Mouse (Mus musculus) layer of hippocampus, adult 18-20 months (tissue): ENCODE results near the gene Shb. TPM values are rescaled to one million over a fixed set of nuclear protein-coding genes. Genes with fewer than 3 reads are reported as not detected.

Experiments
- DNase-seq, 2 experiments: peaks; one replicate each; pipeline ENCODE4 v3.0.0; 2022; ENCODE audit warnings: low spot score in 2 of 2
- total RNA-seq, 2 experiments: library from RNA; stranded (reverse); gene quantifications; 2 replicates each; pipeline ENCODE4 v1.2.3; 2021

The Shb gene
- total RNA-seq, 2 experiments from 2014 or later: 13.2 to 16.5 TPM

DNA sequence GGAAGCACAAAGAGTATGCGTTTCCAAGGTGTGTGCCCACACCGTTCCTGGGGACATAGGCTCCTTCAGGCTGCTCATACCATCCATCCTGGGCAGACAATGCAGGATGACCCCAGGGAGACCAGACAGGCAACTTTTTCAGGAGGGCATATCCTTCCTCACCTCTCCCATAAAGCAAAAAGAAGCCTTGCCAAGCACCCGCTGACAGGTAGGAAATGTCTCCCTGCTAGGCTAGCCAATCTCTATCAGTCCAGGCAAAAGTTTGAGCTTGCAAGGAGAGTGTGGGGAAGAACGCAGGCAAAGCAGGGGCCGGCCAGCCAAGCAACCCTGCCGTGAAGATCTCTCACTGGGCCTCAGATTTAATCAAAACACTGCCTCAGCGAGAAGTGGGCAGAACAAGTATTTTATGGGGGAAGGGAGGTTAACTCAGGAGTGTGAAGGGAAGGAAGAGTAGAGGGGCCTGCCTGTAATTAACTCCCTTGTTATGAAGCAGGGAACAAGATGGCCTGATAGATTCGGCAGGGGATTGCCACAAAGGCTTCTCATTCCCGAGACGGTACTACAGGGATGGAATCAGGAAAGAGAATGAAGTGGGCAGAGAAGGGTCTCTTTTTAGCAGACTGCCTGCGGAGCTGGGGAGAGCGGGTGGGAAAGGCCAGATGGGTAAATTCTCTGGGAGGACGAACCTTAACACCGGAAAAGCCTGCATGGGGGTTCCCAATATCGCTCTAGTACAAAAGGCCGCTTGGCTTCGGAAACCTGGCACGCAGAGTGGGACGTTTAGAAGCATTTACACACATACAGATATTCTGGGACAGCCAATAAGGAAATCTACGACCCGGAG, 3.7 kb downstream of the Shb start:
- DNase-seq: no peak

DNA sequence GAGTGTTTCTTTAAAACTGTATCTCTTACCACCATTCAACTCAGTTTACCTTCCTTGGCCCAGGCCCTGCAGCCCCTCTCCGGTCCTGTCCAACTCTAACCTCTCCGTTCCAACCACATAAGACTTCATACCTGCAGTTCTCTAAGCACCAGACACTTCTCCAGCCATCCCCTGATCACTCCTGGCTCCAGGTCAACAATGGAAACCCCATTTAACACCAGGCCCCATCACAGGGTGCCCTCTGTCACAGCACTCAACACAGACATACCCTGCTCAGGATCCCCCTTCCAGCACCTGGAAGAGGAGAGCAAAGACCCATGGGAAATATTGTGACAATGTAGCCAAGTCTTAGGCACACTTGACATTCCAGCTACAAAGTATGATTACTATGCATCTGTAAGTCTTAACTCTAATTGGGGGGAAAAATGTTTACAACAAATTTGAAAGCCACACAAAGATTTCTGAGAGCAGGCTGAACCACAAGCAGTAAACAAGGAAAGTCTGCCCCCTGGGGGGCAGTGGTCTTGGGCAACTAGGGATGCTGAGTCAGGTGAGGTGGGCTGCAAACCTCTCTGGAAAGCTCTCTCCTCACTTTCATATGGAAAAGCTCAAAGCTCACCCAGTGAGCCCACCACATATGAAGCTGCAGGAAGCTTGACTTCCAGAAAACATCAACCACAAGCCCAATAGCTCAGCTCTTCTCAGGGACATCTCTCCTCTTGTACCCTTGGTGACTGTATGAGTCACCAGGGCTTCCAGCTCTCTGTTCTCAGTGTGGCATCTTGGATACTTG, 4.5 kb downstream of the Shb start:
- no peak for DNase-seq

DNA sequence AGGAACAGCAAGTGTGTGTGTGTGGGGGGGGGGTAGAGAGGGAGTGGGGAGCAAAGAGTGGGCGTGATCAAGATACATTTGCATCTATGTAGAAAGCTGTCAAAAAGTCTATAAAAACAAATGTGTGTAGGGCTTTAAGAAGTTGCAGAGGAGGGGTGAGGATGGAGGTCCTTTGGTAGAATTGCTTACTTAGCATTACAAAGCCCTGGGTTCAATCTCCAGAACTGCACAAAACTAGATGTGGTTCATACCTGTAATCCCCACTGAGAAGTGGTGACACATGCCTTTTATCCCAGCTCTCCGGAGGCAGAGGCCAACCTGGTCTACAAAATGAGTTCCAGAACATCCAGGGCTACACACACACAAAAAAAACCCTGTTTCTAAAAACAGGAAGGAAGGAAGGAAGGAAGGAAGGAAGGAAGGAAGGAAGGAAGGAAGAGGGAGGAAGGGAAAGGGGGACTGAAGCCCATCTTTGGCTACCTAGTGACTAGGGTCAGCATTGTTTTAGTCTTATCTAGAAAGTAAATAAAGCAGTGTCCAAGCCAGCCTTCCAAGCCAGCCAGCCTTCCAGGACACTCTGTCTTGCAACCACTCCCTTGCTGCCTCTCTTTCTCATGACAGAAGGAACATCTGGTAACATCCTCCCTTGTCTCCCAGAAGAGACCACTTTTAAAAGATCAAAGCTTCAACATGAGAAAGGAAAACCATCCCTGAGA, 5.3 kb downstream of the Shb start:
- DNase-seq: no peak

DNA sequence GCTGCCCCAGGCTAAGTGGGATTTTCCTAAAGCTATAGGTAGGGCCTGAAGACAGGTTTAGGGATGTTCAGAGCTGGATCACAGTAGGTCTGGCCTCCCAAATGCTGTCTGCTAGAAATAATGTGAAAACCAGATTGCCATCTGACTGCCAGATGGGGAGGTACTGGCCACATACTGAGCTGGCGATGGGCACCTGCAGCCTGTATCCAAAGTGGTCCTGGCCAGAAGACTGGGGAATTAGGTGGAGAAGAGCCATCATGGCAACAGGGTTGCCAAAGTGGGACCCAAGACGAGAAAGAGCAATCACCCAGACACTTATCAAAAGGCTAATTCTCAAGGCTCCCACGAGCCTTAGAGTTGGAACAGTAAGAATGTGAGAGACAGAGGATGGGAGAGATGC, 6.1 kb downstream of the Shb start:
- DNase-seq: no peak

DNA sequence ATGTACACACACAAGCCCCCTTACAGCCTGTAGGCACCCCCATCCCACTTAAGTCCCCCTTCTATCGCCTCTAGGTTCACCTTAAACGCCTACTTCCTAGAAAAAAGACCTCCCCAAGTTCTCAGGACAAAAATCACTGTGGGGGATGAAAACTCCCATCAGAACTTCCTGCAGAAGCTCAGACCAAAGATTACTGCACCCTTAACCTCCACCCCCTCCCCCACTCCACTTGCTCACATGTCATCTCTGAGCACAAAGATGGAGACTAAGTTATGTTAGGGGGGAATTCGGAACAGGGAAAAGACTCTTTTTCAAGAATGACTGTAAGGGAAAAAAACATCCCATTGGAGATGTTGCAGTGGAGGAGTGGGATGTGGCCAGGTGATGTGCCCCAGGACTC, 6.7 kb downstream of the Shb start:
- no peak for DNase-seq

DNA sequence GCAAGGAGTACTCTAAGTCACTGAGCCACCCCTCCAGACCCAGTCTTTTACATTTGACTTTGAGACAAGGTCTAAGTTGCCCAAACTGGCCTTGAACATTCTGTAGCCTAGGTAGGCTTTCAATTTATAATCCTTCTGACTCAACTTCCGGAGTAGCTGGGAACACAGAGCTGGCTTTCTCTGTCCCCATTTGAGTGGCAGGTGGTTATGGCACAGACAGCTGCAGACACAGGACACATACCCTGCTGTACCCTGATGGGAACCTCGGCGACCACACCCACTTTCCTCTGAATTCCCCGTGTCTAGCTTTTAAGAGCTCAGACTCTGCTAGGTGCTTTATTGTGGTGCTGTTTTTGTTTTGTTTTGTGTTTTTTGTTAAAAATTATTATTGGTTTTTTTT, 7.7 kb downstream of the Shb start:
- DNase-seq: no peak

DNA sequence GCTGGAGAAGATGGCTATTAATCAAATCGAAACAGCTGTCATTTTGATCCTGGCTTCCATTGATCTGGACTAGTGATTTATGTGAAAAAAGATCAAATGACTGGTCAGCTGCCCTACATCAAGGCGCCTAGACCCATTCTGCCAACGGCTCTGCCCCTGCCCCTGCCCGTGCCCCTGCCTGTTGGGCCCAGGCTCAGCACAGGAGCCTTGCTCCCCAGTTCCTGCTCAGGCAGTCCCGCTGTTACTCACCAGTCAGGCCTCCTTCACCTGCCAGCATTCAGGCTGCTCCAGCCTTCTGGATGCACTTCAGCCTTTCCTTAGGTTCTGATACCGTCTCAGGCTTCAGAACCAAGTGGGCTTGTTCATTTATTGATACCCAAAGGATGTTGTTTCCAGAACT, 8.9 kb downstream of the Shb start:
- DNase-seq: no peak

DNA sequence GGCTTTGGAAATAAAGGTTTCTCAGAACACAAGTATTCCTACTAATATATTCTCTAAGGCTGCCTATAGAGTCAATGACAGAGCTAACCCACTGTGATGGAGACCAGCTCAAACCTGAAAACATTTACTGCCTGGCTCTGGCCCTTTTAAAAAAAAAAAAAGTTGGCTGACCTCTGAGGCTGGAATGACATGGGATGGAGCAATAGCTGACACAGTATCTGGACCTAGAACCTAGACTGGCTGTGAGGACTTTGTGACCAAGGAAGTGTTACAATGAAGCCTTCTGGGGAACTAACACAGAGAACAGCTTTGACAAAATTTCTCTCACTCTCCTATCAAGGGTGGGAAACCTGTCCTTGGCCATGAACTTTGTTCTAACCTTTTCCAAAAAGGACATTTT, 9.3 kb downstream of the Shb start:
- DNase-seq: no peak

DNA sequence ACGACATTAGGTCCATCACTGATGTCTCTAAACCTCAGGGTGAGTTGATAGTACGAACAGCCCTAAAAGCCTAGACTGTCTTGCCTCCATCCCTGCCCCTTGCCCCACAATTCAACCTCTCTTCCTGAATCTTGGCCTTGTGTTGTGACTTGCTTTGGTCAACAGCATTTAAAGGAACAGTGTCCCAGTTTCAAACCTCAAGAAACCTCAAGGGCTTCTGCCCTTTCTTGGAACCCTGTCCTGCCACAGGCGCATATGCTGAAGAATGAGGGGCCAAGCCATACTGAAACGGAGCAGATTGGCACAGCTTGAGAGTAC, 9.7 kb downstream of the Shb start:
- DNase-seq: no peak

DNA sequence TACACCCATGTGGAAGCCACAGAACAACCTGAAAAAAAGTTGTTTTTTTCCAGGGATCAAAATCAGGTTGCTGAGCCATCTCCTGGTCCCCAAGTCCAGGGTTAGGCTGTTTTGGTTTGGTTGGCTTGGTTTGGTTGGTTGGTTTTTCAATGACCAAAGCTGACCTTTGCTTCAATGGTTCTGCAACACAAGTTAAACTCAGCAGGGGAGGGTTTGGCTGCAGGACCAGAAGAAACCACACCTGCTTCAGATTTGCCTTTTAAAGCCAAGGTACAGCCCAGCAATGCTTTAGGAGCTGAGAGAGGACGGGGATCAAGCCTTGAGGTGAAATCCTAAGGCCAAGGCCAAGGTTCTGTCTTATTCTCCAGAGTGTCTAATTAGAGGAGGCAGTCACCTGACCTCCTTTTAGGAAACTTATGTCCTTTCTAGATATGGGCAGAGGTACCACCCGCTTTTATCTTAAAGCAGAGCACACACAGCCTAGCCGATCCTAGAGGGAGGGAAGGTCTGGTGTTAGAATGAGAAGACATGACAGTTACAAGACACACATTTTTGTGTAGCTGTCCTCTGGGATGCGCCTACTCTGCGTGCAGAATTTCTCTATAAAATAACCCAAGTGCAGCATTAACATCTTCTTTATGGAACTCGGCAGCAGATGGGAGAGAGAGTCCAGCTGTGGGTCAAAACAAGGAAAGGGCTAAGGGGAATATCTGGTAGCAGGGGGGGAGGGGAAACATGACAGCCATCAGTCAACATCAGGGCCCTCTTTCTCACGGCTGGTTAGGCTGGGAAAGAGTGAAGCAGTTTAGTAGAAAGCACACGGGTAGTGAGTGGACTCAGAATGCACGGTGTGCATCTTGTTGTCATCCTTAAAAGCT, 10.3 kb downstream of the Shb start:
- no peak for DNase-seq

DNA sequence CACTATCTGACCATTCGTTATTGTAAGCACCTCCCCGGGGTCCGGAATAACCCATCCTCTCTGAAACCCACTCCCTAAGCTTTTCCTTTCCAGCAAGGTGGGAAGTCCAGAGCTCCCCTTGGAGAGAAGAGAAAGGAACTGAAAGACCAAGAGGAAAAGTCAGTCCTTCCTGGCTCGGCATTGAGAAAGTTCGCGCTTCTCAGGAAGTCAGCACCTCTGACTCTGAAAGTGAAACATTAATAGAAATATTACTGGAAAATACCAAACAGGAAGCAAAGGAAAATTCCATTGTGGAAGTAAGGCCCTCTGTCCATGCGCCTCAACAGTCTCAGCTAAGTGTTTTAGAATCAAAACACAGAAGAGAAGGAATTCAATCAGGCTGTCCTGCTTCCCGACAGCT, 11.9 kb downstream of the Shb start:
- no peak for DNase-seq

DNA sequence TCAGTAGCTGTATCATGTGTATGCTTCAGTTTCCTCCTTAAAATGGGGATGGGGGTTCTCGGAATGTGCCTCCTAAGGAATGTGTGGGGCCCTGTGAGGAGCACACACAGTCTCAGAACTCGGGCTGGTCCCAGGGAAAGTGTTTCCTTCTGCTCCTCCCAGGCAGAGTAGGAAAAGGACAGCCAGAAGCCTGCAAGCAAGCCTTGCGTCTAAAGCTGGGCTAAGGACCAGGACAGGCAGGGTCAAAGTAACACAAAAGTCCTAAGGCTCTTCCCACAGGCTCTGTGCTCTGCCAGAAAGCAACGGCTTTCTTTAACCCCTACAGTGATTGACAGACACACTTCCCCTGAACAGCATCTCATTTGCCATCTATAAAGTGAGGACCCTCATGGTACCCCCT, 14.9 kb downstream of the Shb start:
- DNase-seq: no peak

DNA sequence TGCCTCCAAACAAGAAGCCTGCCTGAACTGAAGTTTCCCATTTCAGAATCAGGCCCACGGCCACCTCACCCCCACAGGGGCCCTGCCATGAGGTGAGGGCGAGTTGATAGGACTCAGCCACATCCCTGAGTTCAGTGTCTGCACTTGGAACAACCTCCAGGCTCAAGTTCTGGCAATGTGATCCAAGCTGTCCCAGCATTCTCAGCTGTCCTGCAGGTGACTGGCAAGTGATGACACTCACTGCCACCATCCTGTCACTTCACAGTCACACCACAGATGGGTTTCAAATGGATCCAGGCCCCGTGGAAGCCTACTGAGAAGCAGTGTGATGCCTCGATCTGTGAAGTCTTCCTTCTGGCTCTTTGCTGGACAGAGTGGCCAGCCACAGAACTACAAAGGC, 16.4 kb downstream of the Shb start:
- DNase-seq: no peak

DNA sequence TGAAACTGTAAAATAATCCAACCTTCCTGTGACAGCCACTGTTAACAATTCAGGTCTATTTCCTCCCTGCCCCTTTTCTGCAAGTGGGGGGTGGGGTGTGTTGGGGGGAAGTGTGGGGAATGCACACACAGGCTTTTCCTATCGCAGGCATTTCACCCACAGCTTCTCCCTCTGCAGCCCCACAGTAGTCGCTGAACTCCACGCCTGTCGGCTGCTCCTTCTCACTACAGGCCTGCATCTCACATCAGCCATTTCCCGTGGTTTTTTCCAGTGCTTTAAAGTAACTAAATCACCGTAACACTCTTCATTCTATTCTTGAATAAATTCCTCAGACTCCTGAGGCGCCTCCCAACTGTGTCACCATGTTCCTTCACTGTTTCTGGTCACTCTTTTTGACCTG, 17.9 kb downstream of the Shb start:
- no peak for DNase-seq

DNA sequence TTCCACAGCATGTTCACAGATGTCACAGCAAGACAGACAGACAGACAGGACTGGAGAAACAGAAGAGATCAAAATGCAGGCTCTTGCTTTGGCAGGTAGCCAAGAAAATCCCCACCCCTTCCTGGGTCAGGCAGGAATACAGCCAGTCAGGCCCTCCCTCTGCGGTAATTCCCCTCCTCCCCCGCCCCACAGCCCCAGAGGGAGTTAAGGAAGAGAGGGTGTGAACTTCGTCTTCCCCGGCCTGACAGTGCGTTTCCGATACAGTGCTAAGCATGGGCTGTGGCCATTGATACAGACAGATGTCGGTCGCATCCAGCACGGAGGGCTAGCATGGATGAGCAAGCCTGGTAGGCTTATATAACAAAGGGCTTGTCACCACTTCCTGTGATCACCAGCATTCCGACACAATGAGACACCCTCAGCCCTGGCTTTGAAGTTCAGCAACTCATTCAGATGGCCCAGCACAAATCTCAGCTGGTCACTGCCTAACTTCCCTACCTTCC, 18.4 kb downstream of the Shb start:
- DNase-seq: no peak

DNA sequence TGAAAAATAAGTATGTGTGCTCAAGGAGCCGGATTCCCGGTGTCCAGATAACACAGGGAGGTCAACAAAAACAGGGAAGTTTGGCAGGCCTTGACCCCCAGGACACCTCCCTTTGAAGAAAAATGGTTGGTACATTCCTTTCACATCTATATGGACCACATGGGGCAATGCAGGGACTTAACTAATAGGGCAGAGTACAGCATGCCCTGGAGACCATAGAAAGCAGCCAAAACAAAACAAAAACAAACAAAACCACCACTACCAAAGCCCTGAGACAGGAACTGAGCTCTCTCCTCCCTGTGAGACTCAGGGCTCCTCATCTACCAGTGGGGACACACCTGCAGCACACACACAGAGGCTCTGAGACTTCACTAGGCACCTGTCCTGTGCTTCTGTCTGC, 18.9 kb downstream of the Shb start:
- DNase-seq: no peak

DNA sequence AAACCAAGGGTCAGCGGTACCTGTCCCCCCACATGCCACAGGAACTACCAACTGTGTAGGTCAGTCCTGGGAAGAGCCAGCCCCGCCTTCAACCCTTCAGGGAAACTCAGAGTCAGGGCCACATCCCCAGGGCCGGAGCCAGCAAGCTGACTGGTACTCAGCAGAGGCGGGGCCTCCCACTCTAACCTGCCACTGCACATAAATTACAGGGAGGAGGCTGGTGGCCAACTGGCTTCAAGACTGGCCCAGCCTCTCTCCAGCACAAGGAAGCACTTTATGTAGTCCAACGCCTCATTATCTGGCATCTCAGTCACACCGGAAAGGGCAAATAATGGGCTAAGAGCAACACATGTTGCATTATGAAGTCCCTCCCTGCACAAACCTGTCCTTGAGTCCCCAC, 22.1 kb downstream of the Shb start:
- DNase-seq: no peak

DNA sequence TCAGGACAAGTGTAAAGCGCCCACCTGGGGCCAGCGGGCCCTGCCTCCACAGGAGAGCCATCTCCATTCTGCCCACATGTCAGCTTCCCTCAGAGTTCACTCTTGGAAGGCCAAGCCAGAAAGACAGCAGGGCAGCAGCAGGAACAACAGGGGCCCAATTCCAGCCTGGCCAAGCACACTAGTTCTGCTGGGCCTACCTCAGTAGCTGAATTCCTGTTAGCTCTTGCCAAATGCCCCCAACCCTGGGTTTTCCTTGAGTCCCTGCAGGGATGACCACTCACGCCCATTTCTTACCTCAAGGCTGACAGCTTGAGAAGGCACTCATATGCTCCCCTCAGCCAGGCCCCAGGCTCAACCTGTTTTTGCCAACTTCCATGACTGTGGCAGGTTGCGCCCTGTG, 22.9 kb downstream of the Shb start:
- DNase-seq: no peak

DNA sequence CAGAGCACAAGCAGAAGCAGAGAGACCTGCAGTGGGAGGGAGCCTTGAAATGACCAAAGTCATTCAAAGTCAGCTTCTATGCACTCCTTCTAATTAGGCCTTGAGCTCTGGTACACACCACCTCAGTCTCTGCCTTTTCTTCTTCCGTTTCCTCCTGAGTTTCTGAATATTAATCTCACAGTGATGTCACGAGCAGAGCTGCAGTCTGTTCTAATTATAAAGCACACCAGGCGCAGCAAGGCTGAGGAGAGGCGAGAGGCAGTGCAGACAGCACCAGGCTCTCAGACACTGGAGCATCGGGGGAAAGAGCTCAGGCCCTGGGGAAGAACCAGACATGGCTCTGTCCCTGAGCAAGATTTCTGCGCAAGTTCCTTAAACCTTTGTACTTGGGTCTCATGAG, 23.8 kb downstream of the Shb start:
- DNase-seq: peak in 1 of 2 experiments; percentile 45

DNA sequence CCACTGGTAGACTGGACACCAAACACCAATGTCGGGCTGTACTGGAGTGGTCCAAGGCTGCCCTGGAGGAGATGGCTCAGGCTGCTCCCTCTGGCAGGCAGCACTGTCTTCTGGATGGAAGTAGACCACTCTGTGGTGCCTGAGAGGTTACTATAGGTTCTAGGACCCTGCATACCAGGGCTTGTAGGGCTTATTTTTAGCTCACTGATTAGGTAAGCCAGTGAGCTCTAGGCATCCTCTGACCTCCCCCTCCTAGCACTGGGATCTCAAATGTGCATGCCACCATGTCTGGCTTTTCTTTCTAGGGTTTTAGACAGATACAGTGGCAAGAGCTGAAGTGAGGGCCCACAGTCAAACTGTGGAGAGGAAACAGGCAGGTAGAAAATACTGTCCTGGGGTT, 24.8 kb downstream of the Shb start:
- no peak for DNase-seq

DNA sequence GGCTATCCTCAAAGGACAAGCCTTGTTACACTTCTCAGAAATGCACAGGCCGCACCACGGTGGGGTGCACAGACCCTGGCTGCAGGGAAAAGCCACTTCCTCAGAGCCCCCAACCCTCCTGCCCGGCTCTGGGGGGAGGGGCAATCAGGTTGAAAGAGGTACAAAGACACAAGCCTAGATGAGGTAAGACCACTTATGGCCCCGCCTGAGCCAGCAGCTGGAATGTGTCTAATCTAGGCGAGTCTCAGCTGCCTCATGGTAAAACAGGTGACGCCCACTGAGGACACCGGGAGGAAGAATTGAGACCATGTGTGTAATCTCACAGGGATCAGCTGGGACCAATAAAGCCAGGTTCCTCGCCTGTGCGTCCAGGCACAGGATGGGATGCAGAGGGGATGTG, 25.2 kb downstream of the Shb start:
- DNase-seq: no peak
